Mouse (Mus musculus) midbrain, embryonic 15.5 days (tissue): ENCODE measurements around the gene Gnb5. TPM values are rescaled to one million over a fixed set of nuclear protein-coding genes. Genes with fewer than 3 reads are reported as not detected.

Experiments
- ATAC-seq: fragments of 200-750 bp; cut with Nextera tagmentation; replicated peaks from 2 replicates; pipeline ENCODE4 v1.8.0; 2017; ENCODE audit warnings: moderate TSS enrichment
- H3K27ac ChIP-seq: fragments of 300-500 bp; sonication (generic); 2 replicates; pipeline ENCODE4 v1.5.1; 2015; ENCODE audit warnings: mild to moderate bottlenecking, inconsistent platforms
- H3K27me3 ChIP-seq: fragments of 300-500 bp; sonication (generic); replicated peaks from 2 replicates; pipeline ENCODE4 v1.6.1; 2015; ENCODE audit warnings: inconsistent platforms
- H3K36me3 ChIP-seq: fragments of 300-500 bp; sonication (generic); replicated peaks from 2 replicates; pipeline ENCODE4 v1.6.1; 2015; ENCODE audit warnings: inconsistent platforms
- H3K4me1 ChIP-seq: fragments of 300-500 bp; sonication (generic); 2 replicates; pipeline ENCODE4 v1.6.1; 2015; ENCODE audit warnings: inconsistent platforms
- H3K4me2 ChIP-seq: fragments of 300-500 bp; sonication (generic); 2 replicates; pipeline ENCODE4 v1.6.1; 2015; ENCODE audit warnings: inconsistent platforms, mild to moderate bottlenecking, moderate library complexity
- H3K4me3 ChIP-seq: fragments of 300-500 bp; sonication (generic); 2 replicates; pipeline ENCODE4 v1.5.1; 2015; ENCODE audit warnings: mild to moderate bottlenecking, inconsistent platforms
- H3K9ac ChIP-seq: fragments of 300-500 bp; sonication (generic); 2 replicates; pipeline ENCODE4 v1.6.1; 2015; ENCODE audit warnings: mild to moderate bottlenecking, inconsistent platforms
- H3K9me3 ChIP-seq: fragments of 300-500 bp; sonication (generic); 2 replicates; pipeline ENCODE4 v1.6.1; 2016; ENCODE audit warnings: inconsistent platforms
- WGBS: fragments of 180-500 bp; shearing (Covaris S2); methylation state at CpG from one replicate; pipeline ENCODE4 v1.1.7; 2015; ENCODE audit warnings: mixed read lengths; 5-methylcytosine and 5-hydroxymethylcytosine counted together
- polyA plus RNA-seq: library from polyadenylated mRNA; unstranded; fragments of >200 nt; fragmentation: Nextera tagmentation; extraction: Ambion mirVana; gene quantifications from 2 replicates; pipeline ENCODE4 v1.2.1, GENCODE M21; 2015

The Gnb5 gene
- polyA plus RNA-seq, 1 experiment from 2014 or later: 69.5 TPM

- Histone ChIP-seq H3K4me1 (no peaks in the 10 kb centered on the region), H3K9me3 (no peaks in the 10 kb centered on the region), H3K9ac (no peak overlapping the region), H3K27ac (no peak overlapping the region), H3K4me3 (no peak overlapping the region), H3K27me3 (no peaks in the 10 kb centered on the region), H3K4me2 (no peak overlapping the region), H3K36me3 (no peaks in the 10 kb centered on the region)
- ATAC-seq: no peak
- WGBS: 74% methylated on average over 5 of the region's 5 CpGs
Measured at GRCm38 (mm10) chr9:75366191-75366590, 60.1 kb downstream of the Gnb5 start.

- Histone ChIP-seq H3K9me3 (no peaks in the 10 kb centered on the region), H3K4me2 (no peak overlapping the region), H3K9ac (no peak overlapping the region), H3K36me3 (no peaks in the 10 kb centered on the region), H3K27me3 (no peaks in the 10 kb centered on the region), H3K27ac (no peak overlapping the region), H3K4me3 (no peak overlapping the region), H3K4me1 (no peaks in the 10 kb centered on the region)
- no peak for ATAC-seq
- 71% methylated on average over 3 of the region's 3 CpGs for WGBS
Measured at GRCm38 (mm10) chr9:75368779-75369178, 62.7 kb downstream of the Gnb5 start.

GRCm38 (mm10) chr9:75375606-75376005, 69.5 kb downstream of the Gnb5 start:
- 96% methylated on average over 9 of the region's 9 CpGs for WGBS
- no peaks in the 10 kb centered on the region for H3K27me3 ChIP-seq
- H3K4me1 ChIP-seq: no peaks in the 10 kb centered on the region

DNA sequence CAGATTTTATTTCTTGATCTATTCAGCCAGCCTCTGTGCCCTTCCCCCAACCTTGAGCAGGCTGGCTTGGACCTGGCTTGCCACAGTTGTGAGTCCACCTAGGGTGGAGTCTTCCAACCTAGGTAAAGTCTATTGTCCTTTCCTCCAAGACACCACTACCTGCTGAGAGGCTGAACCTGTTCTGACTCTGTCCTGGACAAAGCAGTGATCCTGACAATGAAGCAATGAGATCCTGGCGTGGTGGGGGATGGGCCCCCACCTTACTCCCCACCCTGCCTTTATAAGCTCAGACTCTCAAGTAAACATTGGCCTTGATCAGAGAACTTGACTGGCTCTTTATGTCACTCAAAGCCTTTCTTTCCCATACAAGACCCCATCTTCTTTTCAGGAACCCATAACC, 70.3 kb downstream of the Gnb5 start:
- ATAC-seq: no peak
- 85% methylated on average over 1 of the region's 1 CpGs for WGBS
- no peak overlapping the region for H3K27ac ChIP-seq

More at GRCm38 (mm10) chr9:75375606-75376005, 69.5 kb downstream of the Gnb5 start:
- Histone ChIP-seq H3K4me2 (no peak overlapping the region), H3K27ac (no peak overlapping the region), H3K9ac (no peak overlapping the region), H3K36me3 (no peaks in the 10 kb centered on the region), H3K9me3 (no peaks in the 10 kb centered on the region), H3K4me3 (no peak overlapping the region)
- no peak for ATAC-seq

GRCm38 (mm10) chr9:75378774-75379173, 72.7 kb downstream of the Gnb5 start:
- Histone ChIP-seq H3K4me2 (no peak overlapping the region), H3K36me3 (no peaks in the 10 kb centered on the region), H3K27ac (no peak overlapping the region), H3K4me1 (no peaks in the 10 kb centered on the region), H3K9ac (no peak overlapping the region), H3K4me3 (no peak overlapping the region), H3K9me3 (no peaks in the 10 kb centered on the region), H3K27me3 (no peaks in the 10 kb centered on the region)
- WGBS: 96% methylated on average over 2 of the region's 2 CpGs
- no peak for ATAC-seq

More for the DNA sequence above, 70.3 kb downstream of the Gnb5 start:
- Histone ChIP-seq H3K27me3 (no peaks in the 10 kb centered on the region), H3K4me1 (no peaks in the 10 kb centered on the region), H3K9me3 (no peaks in the 10 kb centered on the region), H3K4me3 (no peak overlapping the region), H3K9ac (no peak overlapping the region), H3K36me3 (no peaks in the 10 kb centered on the region), H3K4me2 (no peak overlapping the region)

GRCm38 (mm10) chr9:75382825-75383224, 76.7 kb downstream of the Gnb5 start:
- WGBS: 89% methylated on average over 14 of the region's 14 CpGs
- H3K27me3 ChIP-seq: no peaks in the 10 kb centered on the region
- no peak overlapping the region for H3K27ac ChIP-seq
- no peaks in the 10 kb centered on the region for H3K4me1 ChIP-seq
- H3K9ac ChIP-seq: no peak overlapping the region
- ATAC-seq: no peak
- H3K4me2 ChIP-seq: no peak overlapping the region
- H3K4me3 ChIP-seq: no peak overlapping the region
- H3K36me3 ChIP-seq: peaks cover 16% of the 10 kb centered on the region
- H3K9me3 ChIP-seq: no peaks in the 10 kb centered on the region

DNA sequence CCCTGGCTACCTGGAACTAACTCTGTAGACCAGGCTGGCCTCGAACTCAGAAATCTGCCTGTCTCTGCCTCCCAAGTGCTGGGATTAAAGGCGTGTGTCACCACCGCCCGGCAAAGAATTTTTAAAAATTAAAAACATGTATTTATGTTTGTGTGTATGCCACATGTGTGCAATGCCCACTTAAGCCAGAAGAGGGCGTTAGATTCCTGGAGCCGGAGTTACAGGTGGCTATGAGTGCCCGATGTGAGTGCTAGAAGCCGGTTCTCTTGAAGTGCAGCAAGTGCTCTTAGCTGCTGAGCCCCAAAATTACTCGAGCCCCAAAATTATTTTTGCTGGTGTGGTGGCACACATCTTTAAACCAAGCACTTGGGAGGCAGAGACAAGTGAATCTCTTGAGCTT, 77.7 kb downstream of the Gnb5 start:
- Histone ChIP-seq H3K27ac (no peak overlapping the region), H3K9ac (no peak overlapping the region), H3K4me2 (no peak overlapping the region), H3K27me3 (no peaks in the 10 kb centered on the region), H3K4me3 (no peak overlapping the region), H3K9me3 (no peaks in the 10 kb centered on the region), H3K4me1 (no peaks in the 10 kb centered on the region), H3K36me3 (peaks cover 22% of the 10 kb centered on the region)
- ATAC-seq: no peak
- WGBS: 88% methylated on average over 9 of the region's 9 CpGs

DNA sequence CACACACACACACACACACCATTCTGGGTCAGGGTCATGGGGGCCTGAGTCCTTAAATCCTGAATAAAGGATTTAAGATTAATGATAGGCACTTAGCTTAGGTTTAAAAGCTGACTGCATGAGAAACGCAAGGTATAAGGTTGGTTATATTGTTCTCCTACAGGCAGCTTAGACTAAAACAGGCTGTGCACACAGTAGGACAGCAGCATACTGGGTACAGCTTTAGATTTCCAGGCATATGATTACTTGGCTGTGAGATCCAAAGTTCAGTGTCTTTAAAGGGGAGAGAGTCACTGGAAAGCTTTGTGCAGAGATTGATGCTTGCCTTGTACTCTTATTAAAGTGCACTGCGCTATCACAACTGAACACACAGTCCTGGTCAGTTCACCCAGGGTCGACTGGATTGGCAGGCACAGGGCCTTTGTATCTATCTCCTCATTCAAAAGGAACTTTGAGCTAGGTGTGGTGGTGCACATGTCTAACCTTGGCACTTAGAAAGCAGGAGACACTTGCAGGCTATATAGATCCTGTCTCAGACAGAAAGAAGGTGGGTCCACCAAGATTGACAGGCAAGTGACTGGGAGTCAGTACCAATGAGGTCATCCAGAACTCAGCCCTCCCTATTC, 78.4 kb downstream of the Gnb5 start:
- H3K27ac ChIP-seq: no peak overlapping the region
- H3K9me3 ChIP-seq: no peaks in the 10 kb centered on the region
- no peak for ATAC-seq
- H3K9ac ChIP-seq: no peak overlapping the region
- H3K4me2 ChIP-seq: no peak overlapping the region
- H3K4me1 ChIP-seq: no peaks in the 10 kb centered on the region
- WGBS: 80% methylated on average over 3 of the region's 3 CpGs
- no peaks in the 10 kb centered on the region for H3K27me3 ChIP-seq
- no peak overlapping the region for H3K4me3 ChIP-seq
- peaks cover 28% of the 10 kb centered on the region for H3K36me3 ChIP-seq

DNA sequence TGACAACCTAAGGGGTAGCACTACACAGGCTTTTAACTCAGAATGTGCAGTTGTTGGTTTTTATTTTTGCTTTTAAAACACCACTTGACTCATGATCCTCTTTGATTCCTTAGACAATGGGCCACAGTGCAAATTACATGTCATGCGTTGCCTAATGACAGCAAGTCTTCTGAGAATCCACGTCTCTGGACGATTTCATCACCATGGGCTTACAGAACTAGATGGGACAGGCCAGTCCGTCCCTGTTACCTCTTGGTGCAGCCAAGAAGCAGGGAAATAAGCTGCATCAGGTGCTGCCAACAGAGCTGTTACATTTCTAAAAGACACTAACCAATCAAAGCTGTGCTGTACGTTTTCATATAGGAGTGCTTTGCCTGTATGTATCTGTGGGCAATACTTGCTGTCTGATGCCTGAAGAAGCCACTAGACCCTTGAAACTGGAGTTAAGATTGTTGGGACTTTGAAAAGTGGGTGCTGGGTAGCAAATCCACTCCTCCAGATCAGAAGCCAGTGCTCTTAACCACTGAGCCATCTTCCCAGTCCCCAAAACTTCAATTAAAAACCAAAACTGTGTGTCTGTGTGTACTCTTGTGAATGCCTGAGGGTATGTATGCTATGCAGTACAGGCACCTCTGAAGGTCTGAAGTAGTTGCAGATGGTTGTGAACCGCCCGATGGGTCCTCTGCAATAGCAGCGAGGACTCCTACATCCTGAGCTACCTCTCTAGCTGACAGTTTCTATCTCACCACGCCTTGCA, 79.3 kb downstream of the Gnb5 start:
- no peak overlapping the region for H3K9ac ChIP-seq

GRCm38 (mm10) chr9:75393251-75393650, 87.2 kb downstream of the Gnb5 start:
- Histone ChIP-seq H3K27ac (no peak overlapping the region), H3K4me3 (no peak overlapping the region), H3K36me3 (peaks cover 70% of the 10 kb centered on the region), H3K27me3 (no peaks in the 10 kb centered on the region), H3K4me2 (no peak overlapping the region), H3K4me1 (no peaks in the 10 kb centered on the region), H3K9ac (no peak overlapping the region), H3K9me3 (no peaks in the 10 kb centered on the region)
- 80% methylated on average over 12 of the region's 12 CpGs for WGBS
- ATAC-seq: no peak

More for the DNA sequence above, 79.3 kb downstream of the Gnb5 start:
- no peaks in the 10 kb centered on the region for H3K4me1 ChIP-seq
- no peak for ATAC-seq
- 79% methylated on average over 9 of the region's 9 CpGs for WGBS
- peaks cover 35% of the 10 kb centered on the region for H3K36me3 ChIP-seq
- H3K27ac ChIP-seq: no peak overlapping the region
- H3K4me3 ChIP-seq: no peak overlapping the region
- no peak overlapping the region for H3K4me2 ChIP-seq
- no peaks in the 10 kb centered on the region for H3K9me3 ChIP-seq
- H3K27me3 ChIP-seq: no peaks in the 10 kb centered on the region
